Mouse (Mus musculus): ENCODE measurements around the gene Gm6268. TPM values are rescaled to one million over a fixed set of nuclear protein-coding genes. Genes with fewer than 3 reads are reported as not detected.

The Gm6268 gene
- total RNA-seq (2023): not detected in 2 replicates

GRCm38 (mm10) chrX:36400980-36401379, at the start of gene Gm6268:
Gene Gm6268 (plus strand): TSS chrX:36401280.

Other genes starting within 250 kb of the Gm6268 start
- not detected in 2 replicates for gene Zcchc12, start 205.4 kb upstream of the Gm6268 start, total RNA-seq (2023)
- 13.4 and 22.9 TPM in 2 replicates for gene Lonrf3, start 72.9 kb upstream of the Gm6268 start, total RNA-seq (2023)
- gene Gm14569, start 90.5 kb downstream of the Gm6268 start, total RNA-seq (2023): not detected in 2 replicates
- 15.5 and 16.2 TPM in 2 replicates for gene Pgrmc1, start 196.9 kb downstream of the Gm6268 start, total RNA-seq (2023)
- gene Akap17b, start 244.1 kb downstream of the Gm6268 start, total RNA-seq (2023): 0.28 and 0.29 TPM in 2 replicates